Mouse (Mus musculus) small intestine, adult 2 months (tissue): ENCODE results near the gene Rps6kl1.

Source experiments
- CTCF ChIP-seq: fragments of 200-500 bp; IDR thresholded peaks from 2 replicates; pipeline ENCODE4 v1.5.1; 2012; ENCODE audit warnings: low read depth, mild to moderate bottlenecking, control low read depth, inconsistent platforms, low read length, moderate library complexity, mixed read lengths; ENCODE audit not compliant: insufficient replicate concordance, insufficient read length; ENCODE audit errors: extremely low read depth
- POLR2A ChIP-seq: fragments of 200-500 bp; IDR thresholded peaks from 2 replicates; pipeline ENCODE4 v1.6.1; 2012; ENCODE audit warnings: low read depth, mild to moderate bottlenecking, control low read depth, inconsistent platforms, low read length, moderate library complexity

DNA sequence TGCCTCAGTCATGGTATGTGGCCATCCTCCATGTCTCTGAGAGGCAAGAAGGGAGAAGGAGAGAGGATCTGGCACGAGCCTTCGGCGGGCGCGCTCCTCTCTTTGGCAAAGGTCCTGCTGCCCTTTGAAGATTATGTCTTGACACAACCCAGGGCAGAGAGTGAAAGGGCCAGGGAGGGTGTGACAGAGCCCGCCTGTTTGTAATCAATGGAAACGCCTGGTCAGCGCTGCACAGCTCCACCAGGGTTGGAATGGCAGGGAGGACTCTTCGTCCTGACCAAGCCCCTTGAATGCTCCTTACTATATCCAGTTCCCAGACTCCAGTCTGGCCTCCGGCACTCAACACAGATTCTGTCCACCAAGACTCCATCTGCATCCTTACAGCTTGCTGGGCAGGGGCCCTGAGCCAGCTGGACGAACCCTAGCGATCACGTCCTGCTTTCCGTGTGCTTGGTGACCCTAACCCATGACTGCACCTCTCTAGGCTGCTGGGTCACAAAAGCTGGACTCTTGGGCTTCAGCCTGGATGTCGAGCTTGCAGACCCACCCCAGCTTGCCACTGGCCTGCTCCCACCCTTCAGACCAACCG is 24.1 kb upstream of the Rps6kl1 start:
- TF ChIP-seq CTCF (no peak), POLR2A (no peak)
